Mouse (Mus musculus) spleen, postnatal 4 days (tissue): ENCODE data around the gene Trim45.

Source experiments
- DNase-seq, 2 experiments: peaks; one replicate each; pipeline ENCODE4 v3.0.0; 2022; ENCODE audit warnings: low spot score in 2 of 2

Trim45 gene

DNA sequence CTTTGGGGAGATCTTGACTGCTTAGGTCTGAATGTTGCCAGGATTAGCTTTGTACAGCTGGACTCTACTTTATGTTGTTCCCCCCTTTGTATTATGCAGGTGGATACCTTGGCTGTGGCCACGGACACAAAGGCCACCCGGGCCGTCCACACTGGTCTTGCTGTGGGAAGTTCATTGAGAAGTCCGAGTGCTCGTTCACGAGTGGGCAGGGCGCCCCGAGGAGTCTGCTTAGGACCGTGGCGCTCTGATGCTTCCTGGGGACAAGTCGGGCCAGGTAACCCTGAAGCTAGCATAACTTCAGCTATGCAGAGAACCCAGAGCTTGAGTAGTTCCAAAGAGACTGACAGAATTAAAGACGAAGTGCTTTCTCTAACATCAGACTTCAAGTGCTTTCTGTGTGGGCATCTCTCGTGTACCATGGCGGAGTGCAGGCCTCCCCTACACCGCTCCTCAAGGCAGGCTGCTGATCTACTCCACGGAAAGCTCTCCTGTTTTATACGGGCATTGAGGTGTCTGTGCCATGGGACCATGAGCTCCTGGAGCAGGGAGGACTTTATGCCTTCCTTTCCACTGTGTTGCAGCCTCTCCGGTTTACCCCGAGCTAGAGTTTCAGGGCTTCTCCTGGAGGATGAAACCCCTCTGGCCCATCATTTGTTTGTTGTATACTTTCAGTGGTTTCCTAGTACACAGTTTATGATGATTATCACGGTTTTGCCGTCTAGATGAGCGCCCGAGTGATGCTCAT lies 9.5 kb downstream of the Trim45 start:
- no peak for DNase-seq

DNA sequence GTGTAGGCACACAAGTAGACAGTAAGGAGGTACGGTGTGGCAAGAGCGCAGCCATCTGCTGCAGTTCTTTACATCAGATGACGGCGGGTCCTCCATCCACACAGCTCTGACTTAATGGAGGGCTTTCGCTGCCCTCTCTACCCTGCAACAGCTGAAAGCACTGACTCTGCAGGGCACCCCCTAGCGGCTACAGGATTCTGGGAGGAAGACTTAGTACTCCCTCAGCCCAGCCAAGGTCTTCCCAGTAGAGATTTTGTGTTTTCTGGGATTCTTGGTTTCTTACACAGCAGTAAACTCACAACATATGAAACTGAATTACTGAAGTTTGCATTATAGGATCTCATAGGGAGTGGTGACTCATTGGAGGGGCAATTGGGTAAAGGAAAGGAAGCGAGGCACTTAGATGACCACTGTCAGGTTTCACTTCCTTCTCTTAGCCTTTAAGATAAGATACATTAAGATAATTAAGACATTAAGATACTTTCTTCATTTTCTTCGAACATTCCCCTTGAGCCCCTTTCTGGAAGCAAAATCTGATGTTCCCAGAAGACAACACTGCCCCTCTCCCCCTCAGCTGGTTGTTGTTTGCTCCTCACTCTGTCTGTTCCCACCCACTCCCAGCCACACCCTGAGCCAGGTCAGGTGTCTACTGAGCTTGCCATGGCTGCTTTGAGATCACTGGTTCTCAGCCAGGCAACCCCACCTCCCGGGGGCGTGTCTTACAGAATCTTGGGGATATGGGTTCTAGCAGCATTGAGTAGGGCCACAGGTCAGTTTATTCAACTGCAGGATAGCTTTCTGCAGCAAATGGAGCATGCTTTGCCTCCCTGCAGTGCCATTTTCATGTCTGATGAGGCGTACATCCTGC lies 10.3 kb downstream of the Trim45 start:
- DNase-seq = peak in 1 of 2 experiments; percentile 32

GRCm38 (mm10) chr3:100935521-100935920 lies 13.5 kb downstream of the Trim45 start:
- DNase-seq = no peak

DNA sequence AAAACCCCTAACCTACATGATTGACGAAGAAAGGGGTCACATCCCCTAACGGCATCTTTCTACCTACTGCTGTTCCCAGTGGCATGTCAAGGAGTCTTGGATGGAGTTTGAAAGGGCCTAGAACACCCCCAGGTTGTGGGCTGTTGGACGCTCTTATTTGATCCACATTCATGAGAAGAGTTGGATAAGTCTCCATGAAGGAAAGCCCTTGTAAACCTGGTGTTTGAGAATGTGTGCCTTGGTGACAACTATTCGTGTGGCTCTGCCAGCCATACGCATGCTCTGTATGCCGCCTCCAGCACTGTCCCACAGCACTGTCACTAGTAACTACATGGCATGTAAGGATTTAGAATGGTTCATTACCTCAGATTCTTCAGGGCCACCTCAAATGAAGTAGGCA lies 14.2 kb downstream of the Trim45 start:
- no peak for DNase-seq

GRCm38 (mm10) chr3:100938211-100938610 lies 16.2 kb downstream of the Trim45 start:
- DNase-seq = no peak

DNA sequence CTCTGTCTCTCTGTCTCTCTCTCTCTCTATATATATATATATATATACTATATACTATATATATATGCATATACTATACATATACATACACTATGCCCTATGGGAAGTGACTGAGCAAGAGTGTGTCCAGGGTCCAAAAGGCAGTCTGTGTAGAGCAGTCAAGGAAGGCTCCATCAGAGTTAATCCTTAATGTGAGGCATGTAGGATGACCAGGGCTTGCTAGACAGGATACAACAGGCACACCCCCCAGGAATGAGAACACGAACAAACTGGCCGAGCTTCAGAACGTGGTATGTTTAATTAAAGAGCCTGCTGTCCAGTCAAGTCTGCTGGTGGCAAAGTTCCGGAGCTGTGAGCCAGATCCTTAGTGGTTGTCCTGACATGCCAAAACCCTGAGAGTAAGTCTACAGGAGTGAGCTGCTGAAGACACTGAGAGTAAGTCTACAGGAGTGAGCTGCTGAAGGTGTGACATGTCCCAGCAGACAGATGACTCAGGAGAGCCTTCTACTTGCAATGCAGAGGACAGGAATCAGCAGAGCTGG lies 18.6 kb downstream of the Trim45 start:
- DNase-seq = no peak

DNA sequence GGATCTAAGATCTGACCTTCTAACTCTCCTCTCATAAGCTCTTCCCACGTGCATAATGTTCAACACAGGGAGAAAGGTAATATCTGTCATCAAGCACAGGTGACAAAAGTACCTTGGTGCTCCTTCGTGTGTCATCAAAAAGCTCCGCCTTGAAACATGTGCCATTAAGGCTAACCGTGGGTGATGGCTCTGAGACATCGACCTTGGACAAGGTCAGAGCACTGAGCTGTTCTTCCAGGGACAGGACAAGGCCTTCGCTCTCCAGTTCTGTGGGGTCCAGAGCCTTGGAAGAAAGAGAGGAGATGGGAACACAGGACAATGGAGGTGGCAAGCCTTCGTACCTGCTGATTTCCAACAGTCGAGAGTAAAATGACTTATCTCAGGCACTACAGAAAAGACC lies 25.3 kb downstream of the Trim45 start:
- no peak for DNase-seq

GRCm38 (mm10) chr3:100951531-100951930 lies 29.5 kb downstream of the Trim45 start:
- DNase-seq = no peak

GRCm38 (mm10) chr3:100954616-100955015 lies 32.6 kb downstream of the Trim45 start:
- DNase-seq = no peak

DNA sequence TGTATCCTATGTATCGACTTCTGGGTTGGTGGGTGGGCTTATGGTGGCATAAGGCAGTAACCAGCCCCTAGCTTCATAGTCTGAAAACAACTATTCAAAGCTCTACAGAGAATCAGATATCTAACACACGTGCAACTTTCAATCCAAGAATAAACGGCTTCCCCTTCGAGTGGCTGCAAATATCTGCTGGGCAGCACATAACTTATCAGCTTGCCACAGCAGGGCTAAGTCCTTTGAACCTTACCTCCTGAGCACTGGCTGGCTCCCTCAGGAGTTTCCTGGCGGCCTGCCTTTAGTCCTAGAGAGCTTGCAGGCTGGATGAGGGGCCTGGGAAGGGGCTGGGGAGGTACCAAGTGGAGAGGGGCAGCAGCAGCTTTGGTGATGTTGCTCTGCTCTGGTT lies 39.0 kb downstream of the Trim45 start:
- DNase-seq = no peak

DNA sequence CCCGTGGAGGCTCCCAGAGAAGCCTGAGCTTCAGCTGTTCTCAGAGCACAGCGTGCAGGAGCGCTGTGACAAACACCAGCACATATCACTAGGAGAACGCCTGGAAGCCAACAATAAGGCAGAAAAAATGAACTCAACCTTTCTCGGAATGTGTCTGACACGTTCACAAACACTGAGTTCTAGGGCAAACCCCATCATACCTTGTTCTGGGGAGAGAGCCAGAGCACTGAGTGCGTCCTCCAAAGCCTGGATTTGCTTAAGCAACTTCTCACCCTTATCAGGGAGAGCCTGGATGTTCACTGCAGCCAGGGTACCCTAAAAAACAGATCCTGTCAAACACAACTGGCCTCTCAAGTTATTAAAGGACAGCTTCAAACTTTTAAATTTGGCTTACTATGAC lies 39.5 kb downstream of the Trim45 start:
- no peak for DNase-seq

- DNase-seq = no peak
Observed at GRCm38 (mm10) chr3:100963849-100964542, 42.0 kb downstream of the Trim45 start.

GRCm38 (mm10) chr3:100969176-100969917 lies 47.3 kb downstream of the Trim45 start, which contains the start of gene Ttf2:
Ttf2 (minus strand) TSS chr3:100969663.
- DNase-seq = peak; percentile 94 to 97

GRCm38 (mm10) chr3:100973906-100974305 lies 51.9 kb downstream of the Trim45 start:
- no peak for DNase-seq

- DNase-seq = no peak
Observed at GRCm38 (mm10) chr3:100979290-100979689, 57.3 kb downstream of the Trim45 start.
